Comparison of ENCODE assay signal across 8 mouse cellular contexts in the genomic region with DNA sequence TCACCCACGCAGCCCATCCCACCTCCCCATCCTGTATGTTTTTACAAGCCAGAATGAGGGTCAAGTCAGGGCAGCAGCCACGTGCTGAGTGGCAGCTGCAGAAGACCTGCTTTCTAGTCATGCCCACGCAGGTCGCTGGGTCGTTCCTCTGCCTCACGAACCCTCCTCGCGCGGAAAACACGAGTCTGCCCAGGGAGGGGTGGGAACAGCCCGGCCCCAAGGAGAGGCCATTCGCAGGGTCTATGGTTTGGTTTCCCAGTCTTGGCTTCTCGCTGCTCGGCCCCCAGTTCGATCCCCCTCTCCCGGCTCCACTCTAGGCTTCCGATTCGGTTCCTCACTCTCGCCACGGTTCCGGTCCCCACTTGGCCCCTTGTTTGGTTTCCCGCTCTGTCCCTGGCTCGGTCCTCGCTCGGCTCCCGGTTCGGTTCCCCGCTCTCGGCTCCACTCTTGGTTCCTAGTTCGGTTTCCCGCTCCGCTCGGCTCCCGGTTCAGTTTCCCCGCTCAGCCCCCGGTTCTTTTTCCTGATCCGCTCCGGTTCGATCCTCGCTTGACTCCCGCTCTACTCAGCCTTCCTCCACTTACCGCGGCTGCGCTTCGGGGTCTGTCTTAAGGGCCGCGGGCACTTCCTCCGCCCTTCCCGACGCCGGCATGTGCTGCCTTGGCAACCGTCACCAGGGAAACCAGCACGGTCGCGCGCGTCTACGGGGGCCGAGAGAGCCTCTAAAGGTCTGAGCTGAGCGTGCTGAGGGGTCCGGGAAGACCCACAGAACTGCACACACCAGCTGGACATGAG. TPM values are rescaled to one million over a fixed set of nuclear protein-coding genes. Genes with fewer than 3 reads are reported as not detected.
DNase-seq lines count a peak whose midpoint lies in the region; ATAC-seq and TF ChIP-seq lines count a peak whose summit lies in the region.

A gene (minus strand): TSS at position 633 of the 793 bp plus-strand sequence.

- H3K27ac ChIP-seq in intestine, postnatal 0 days (ENCODE audit: low read depth, low read length) = no peak within 1 kb of the TSS

- no peak for TF ChIP-seq CTCF in intestine, postnatal 0 days (IDR thresholded peaks at IDR 0.05; ENCODE audit: low read depth)

- WGBS in intestine, postnatal 0 days = 7% methylated on average over 61 of the region's 61 CpGs

- H3K4me1 ChIP-seq in intestine, postnatal 0 days (replicated peaks; ENCODE audit: control insufficient read depth, insufficient read depth, low read length) = 0 out of 2 replicates have a peak, but pooled peaks cover 3% of the 10 kb centered on the region

- peak within 1 kb of the TSS; percentile 40 for H3K4me3 ChIP-seq in intestine, postnatal 0 days (ENCODE audit: low read depth, low read length)

- no peaks in the 10 kb centered on the region for H3K36me3 ChIP-seq in intestine, postnatal 0 days (ENCODE audit: control insufficient read depth, insufficient read depth)

- ATAC-seq in common myeloid progenitor, adult 5-6 weeks (replicated peaks; ENCODE audit: low read depth, poor library complexity, severe bottlenecking) = peak; percentile 90
- ATAC-seq in intestine, postnatal 0 days = peak; percentile 55; the same call in 1 of the 2 replicates
- ATAC-seq in megakaryocyte-erythroid progenitor cell, adult 5-6 weeks (replicated peaks; ENCODE audit: low FRiP score, low TSS enrichment, poor library complexity, severe bottlenecking) = peak; percentile 62
- no peak for ATAC-seq in activated CD4-positive, CD25-positive, alpha-beta regulatory T cell, adult 4 months

- H3K9me3 ChIP-seq in intestine, postnatal 0 days (ENCODE audit: control insufficient read depth) = no peaks in the 10 kb centered on the region

- peak within 1 kb of the TSS; percentile 70 for H3K4me2 ChIP-seq in intestine, postnatal 0 days (replicated peaks; ENCODE audit: low read depth)

- H3K27me3 ChIP-seq in intestine, postnatal 0 days (replicated peaks; ENCODE audit: control insufficient read depth, insufficient read depth, low read length) = peaks cover 11% of the 10 kb centered on the region; the same call in 1 of the 2 replicates

- H3K9ac ChIP-seq in intestine, postnatal 0 days (ENCODE audit: low read depth, low read length) = peak within 1 kb of the TSS; percentile 32; the same call in 1 of the 2 replicates

- intact Hi-C loops in gastrocnemius, postnatal 36 days (cut with DNase I) = no loop called here
- intact Hi-C loops in left cerebral cortex, postnatal 4 days (cut with DNase I) = no loop called here

- DNase-seq in R1 (ENCODE audit: low read depth, low spot score) = peak; percentile 91
- peak; percentile 42 to 47 for DNase-seq in gastrocnemius, postnatal 36 days
- DNase-seq in left cerebral cortex, postnatal 4 days = peak; percentile 90
- DNase-seq in right cerebral cortex, postnatal 36 days (ENCODE audit: low spot score in 2 of 2) = peak; percentile 81 to 88

RNA-seq across cellular contexts. Expression of the gene that starts here (rescaled TPM):
- not detected in 2 replicates for total RNA-seq in common myeloid progenitor, adult 5-6 weeks (2017)
- total RNA-seq in gastrocnemius, postnatal 36 days (2021) = under 1 TPM in 1 of 2 experiments, not detected in 1; 0.17 TPM
- polyA plus RNA-seq in intestine, postnatal 0 days (2015; fragmentation: Nextera tagmentation; extraction: Ambion mirVana) = 0.14 and 0.31 TPM in 2 replicates
- 1 to 10 TPM; 3.9 to 4.3 TPM for total RNA-seq in left cerebral cortex, postnatal 4 days (2021)
- not detected in 2 replicates for total RNA-seq in megakaryocyte-erythroid progenitor cell, adult 5-6 weeks (2014; fragmentation: Nextera tagmentation)
- total RNA-seq in megakaryocyte-erythroid progenitor cell, adult 5-6 weeks (2017) = not detected in 2 replicates
- not detected for polyA plus RNA-seq in activated CD4-positive, CD25-positive, alpha-beta regulatory T cell, adult 4 months (2017; shearing (Covaris generic))

Comparison
In these comparisons a context has a peak if more than half of its experiments do, and no peak if none do; other contexts are left out.
1. Peak in ATAC-seq in common myeloid progenitor, adult 5-6 weeks; RNA of the gene not detected or under 1 TPM.
2. Peak in DNase-seq in gastrocnemius, postnatal 36 days; RNA of the gene not detected or under 1 TPM.
3. Peak in ATAC-seq, H3K4me3 ChIP-seq, H3K9ac ChIP-seq and H3K4me2 ChIP-seq in intestine, postnatal 0 days; RNA of the gene not detected or under 1 TPM.
4. Peak in ATAC-seq in megakaryocyte-erythroid progenitor cell, adult 5-6 weeks; RNA of the gene not detected or under 1 TPM.